Mouse (Mus musculus) heart, adult 2 months (tissue): Measurements from ENCODE around the gene Zmynd8.

Experiments used
- CTCF ChIP-seq: fragments of 200-600 bp; IDR thresholded peaks from 2 replicates; pipeline ENCODE4 v1.8.1; 2022; ENCODE audit warnings: antibody characterized with exemption, mild to moderate bottlenecking, moderate library complexity
- POLR2A ChIP-seq: fragments of 200-500 bp; IDR thresholded peaks from 2 replicates; pipeline ENCODE4 v1.6.1; 2011; ENCODE audit warnings: mild to moderate bottlenecking, low read depth, low read length, control low read depth; ENCODE audit not compliant: insufficient read depth

DNA sequence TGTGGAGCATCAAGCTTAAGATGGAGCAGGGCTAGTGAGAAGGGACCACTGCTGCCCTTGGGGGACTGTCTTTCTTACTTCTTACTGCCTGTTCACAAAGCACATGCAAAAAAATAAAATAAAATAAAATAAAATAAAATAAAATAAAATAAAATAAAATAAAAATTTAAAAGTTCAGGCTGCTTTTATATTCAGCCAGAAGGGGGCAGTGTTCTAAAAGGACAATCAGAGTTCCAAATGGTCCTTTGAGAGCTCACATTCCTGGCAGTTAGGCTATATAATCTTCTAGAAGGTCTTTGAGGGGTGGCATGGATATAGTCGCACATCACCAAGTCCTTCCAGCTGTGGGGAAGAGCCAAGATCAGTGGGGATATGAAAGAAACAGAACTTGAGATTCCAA lies 112.3 kb downstream of the Zmynd8 start:
- TF ChIP-seq CTCF, result peak; percentile 69
- TF ChIP-seq POLR2A, result no peak
